Mouse (Mus musculus) heart, embryonic 13.5 days (tissue): ENCODE measurements around the gene Rsbn1l. TPM values are rescaled to one million over a fixed set of nuclear protein-coding genes. Genes with fewer than 3 reads are reported as not detected.
A peak's percentile ranks its signal among the peaks of the same experiment; 100 is the strongest.
"Not testable (repeated sequence)": the region's sequence is repeated elsewhere in the genome, so short reads cannot be mapped to it uniquely, and the experiment has no call there.

ENCODE experiments used
- ATAC-seq: fragments of 200-750 bp; cut with Nextera tagmentation; 2 replicates; pipeline ENCODE4 v1.8.0; 2017; ENCODE audit warnings: moderate TSS enrichment; ENCODE audit not compliant: insufficient number of reproducible peaks, low FRiP score, low TSS enrichment; ENCODE audit errors: extremely low read depth
- H3K27ac ChIP-seq: fragments of 300-500 bp; sonication (generic); replicated peaks from 2 replicates; pipeline ENCODE4 v1.5.1; 2015; ENCODE audit warnings: moderate library complexity, mild to moderate bottlenecking, inconsistent platforms
- H3K27me3 ChIP-seq: fragments of 300-500 bp; sonication (generic); replicated peaks from 2 replicates; pipeline ENCODE4 v1.6.1; 2015; ENCODE audit warnings: mild to moderate bottlenecking, inconsistent platforms
- H3K36me3 ChIP-seq: fragments of 300-500 bp; sonication (generic); 2 replicates; pipeline ENCODE4 v1.6.1; 2015; ENCODE audit warnings: mild to moderate bottlenecking, inconsistent platforms
- H3K4me1 ChIP-seq: fragments of 300-500 bp; sonication (generic); 2 replicates; pipeline ENCODE4 v1.6.1; 2015; ENCODE audit warnings: inconsistent platforms
- H3K4me2 ChIP-seq: fragments of 300-500 bp; sonication (generic); 2 replicates; pipeline ENCODE4 v1.6.1; 2015; ENCODE audit warnings: inconsistent platforms, mild to moderate bottlenecking, moderate library complexity
- H3K4me3 ChIP-seq: fragments of 300-500 bp; sonication (generic); 2 replicates; pipeline ENCODE4 v1.5.1; 2015; ENCODE audit warnings: moderate library complexity, mild to moderate bottlenecking, inconsistent platforms
- H3K9ac ChIP-seq: fragments of 300-500 bp; sonication (generic); 2 replicates; pipeline ENCODE4 v1.6.1; 2015; ENCODE audit warnings: inconsistent platforms, mild to moderate bottlenecking, moderate library complexity
- H3K9me3 ChIP-seq: fragments of 300-500 bp; sonication (generic); 2 replicates; pipeline ENCODE4 v1.6.1; 2016; ENCODE audit warnings: inconsistent platforms
- WGBS: fragments of 180-500 bp; shearing (Covaris S2); methylation state at CpG from one replicate; pipeline ENCODE4 v1.1.7; 2015; ENCODE audit warnings: mixed read lengths; 5-methylcytosine and 5-hydroxymethylcytosine counted together
- polyA plus RNA-seq: library from polyadenylated mRNA; unstranded; fragments of >200 nt; fragmentation: Nextera tagmentation; extraction: Ambion mirVana; gene quantifications from 2 replicates; pipeline ENCODE4 v1.2.1, GENCODE M21; 2015

The Rsbn1l gene
- polyA plus RNA-seq, 1 experiment from 2014 or later, result 4.3 TPM

- WGBS, result 86% methylated on average over 6 of the region's 6 CpGs
- Histone ChIP-seq H3K4me3 (no peak overlapping the region), H3K36me3 (no peaks in the 10 kb centered on the region), H3K27ac (no peak overlapping the region), H3K9me3 (no peaks in the 10 kb centered on the region), H3K9ac (no peak overlapping the region), H3K4me2 (no peak overlapping the region), H3K27me3 (no peaks in the 10 kb centered on the region), H3K4me1 (peaks cover 52% of the 10 kb centered on the region)
- no peak for ATAC-seq
Measured at GRCm38 (mm10) chr5:20946906-20947305, 9.3 kb downstream of the Rsbn1l start.

GRCm38 (mm10) chr5:20944961-20945748 is 11.0 kb downstream of the Rsbn1l start:
- H3K9ac ChIP-seq, result peak overlapping the region; percentile 56
- no peak for ATAC-seq

GRCm38 (mm10) chr5:20943791-20944190 is 12.4 kb downstream of the Rsbn1l start:
- not testable (repeated sequence) for H3K9me3 ChIP-seq, ATAC-seq, H3K4me2 ChIP-seq, H3K27me3 ChIP-seq, H3K27ac ChIP-seq, H3K9ac ChIP-seq, H3K4me3 ChIP-seq, H3K36me3 ChIP-seq
- H3K4me1 ChIP-seq, result peaks cover 71% of the 10 kb centered on the region
- 82% methylated on average over 3 of the region's 4 CpGs for WGBS

More at GRCm38 (mm10) chr5:20944961-20945748, 11.0 kb downstream of the Rsbn1l start:
- Histone ChIP-seq H3K36me3 (no peaks in the 10 kb centered on the region), H3K27me3 (no peaks in the 10 kb centered on the region), H3K9me3 (no peaks in the 10 kb centered on the region), H3K27ac (peak overlapping the region; percentile 74), H3K4me2 (peak overlapping the region; percentile 42), H3K4me1 (peaks cover 68% of the 10 kb centered on the region), H3K4me3 (peak overlapping the region; percentile 8)
- WGBS, result 52% methylated on average over 13 of the region's 13 CpGs

- Histone ChIP-seq H3K4me1 (peaks cover 72% of the 10 kb centered on the region), H3K4me2 (no peak overlapping the region), H3K36me3 (no peaks in the 10 kb centered on the region), H3K27me3 (no peaks in the 10 kb centered on the region), H3K9ac (no peak overlapping the region), H3K9me3 (no peaks in the 10 kb centered on the region), H3K27ac (no peak overlapping the region), H3K4me3 (no peak overlapping the region)
- ATAC-seq, result no peak
- WGBS, result 80% methylated on average over 3 of the region's 3 CpGs
Measured at GRCm38 (mm10) chr5:20942523-20942922, 13.7 kb downstream of the Rsbn1l start.

- H3K27ac ChIP-seq, result peak overlapping the region; percentile 91
- no peak for ATAC-seq
- 14% methylated on average over 5 of the region's 5 CpGs for WGBS
- no peaks in the 10 kb centered on the region for H3K9me3 ChIP-seq
- no peak overlapping the region for H3K4me2 ChIP-seq
- no peak overlapping the region for H3K9ac ChIP-seq
- no peaks in the 10 kb centered on the region for H3K36me3 ChIP-seq
- no peak overlapping the region for H3K4me3 ChIP-seq
- peaks cover 66% of the 10 kb centered on the region for H3K4me1 ChIP-seq
- H3K27me3 ChIP-seq, result no peaks in the 10 kb centered on the region
Measured at GRCm38 (mm10) chr5:20941205-20941604, 15.0 kb downstream of the Rsbn1l start.

- no peaks in the 10 kb centered on the region for H3K9me3 ChIP-seq
- H3K4me1 ChIP-seq, result peaks cover 68% of the 10 kb centered on the region
- no peaks in the 10 kb centered on the region for H3K36me3 ChIP-seq
- H3K9ac ChIP-seq, result 0 out of 2 replicates have a peak overlapping the region, but pooled peaks have one; percentile 21
- peak overlapping the region; percentile 91 for H3K27ac ChIP-seq
- peak overlapping the region; percentile 36; the same call in 1 of the 2 replicates for H3K4me2 ChIP-seq
- no peak for ATAC-seq
- no peak overlapping the region for H3K4me3 ChIP-seq
- 52% methylated on average over 4 of the region's 4 CpGs for WGBS
- no peaks in the 10 kb centered on the region for H3K27me3 ChIP-seq
Measured at GRCm38 (mm10) chr5:20940696-20941095, 15.5 kb downstream of the Rsbn1l start.

- peaks cover 67% of the 10 kb centered on the region for H3K4me1 ChIP-seq
- 57% methylated on average over 6 of the region's 6 CpGs for WGBS
- H3K4me2 ChIP-seq, result peak overlapping the region; percentile 36
Measured at GRCm38 (mm10) chr5:20940040-20940571, 16.1 kb downstream of the Rsbn1l start.

GRCm38 (mm10) chr5:20938523-20938922 is 17.7 kb downstream of the Rsbn1l start:
- no peak for ATAC-seq
- Histone ChIP-seq H3K4me3 (no peak overlapping the region), H3K9ac (peak overlapping the region; percentile 53), H3K27ac (peak overlapping the region; percentile 91), H3K4me2 (peak overlapping the region; percentile 22; the same call in 1 of the 2 replicates), H3K4me1 (peaks cover 72% of the 10 kb centered on the region), H3K9me3 (no peaks in the 10 kb centered on the region), H3K36me3 (no peaks in the 10 kb centered on the region), H3K27me3 (no peaks in the 10 kb centered on the region)
- WGBS, result 42% methylated on average over 5 of the region's 5 CpGs

More at GRCm38 (mm10) chr5:20940040-20940571, 16.1 kb downstream of the Rsbn1l start:
- Histone ChIP-seq H3K9ac (no peak overlapping the region), H3K36me3 (no peaks in the 10 kb centered on the region), H3K27me3 (no peaks in the 10 kb centered on the region), H3K4me3 (no peak overlapping the region), H3K27ac (peak overlapping the region; percentile 91), H3K9me3 (no peaks in the 10 kb centered on the region)
- ATAC-seq, result no peak

GRCm38 (mm10) chr5:20935934-20936333 is 20.3 kb downstream of the Rsbn1l start:
- Histone ChIP-seq H3K9me3 (no peaks in the 10 kb centered on the region), H3K27ac (no peak overlapping the region), H3K4me3 (no peak overlapping the region), H3K4me2 (no peak overlapping the region), H3K27me3 (no peaks in the 10 kb centered on the region), H3K36me3 (no peaks in the 10 kb centered on the region), H3K4me1 (peaks cover 60% of the 10 kb centered on the region), H3K9ac (no peak overlapping the region)
- no peak for ATAC-seq
- 66% methylated on average over 5 of the region's 5 CpGs for WGBS

GRCm38 (mm10) chr5:20932585-20932984 is 23.6 kb downstream of the Rsbn1l start:
- H3K27ac ChIP-seq, result no peak overlapping the region
- WGBS, result 84% methylated on average over 3 of the region's 3 CpGs
- H3K36me3 ChIP-seq, result no peaks in the 10 kb centered on the region
- H3K9me3 ChIP-seq, result no peaks in the 10 kb centered on the region
- no peaks in the 10 kb centered on the region for H3K27me3 ChIP-seq
- peaks cover 55% of the 10 kb centered on the region for H3K4me1 ChIP-seq
- H3K9ac ChIP-seq, result no peak overlapping the region
- ATAC-seq, result no peak
- no peak overlapping the region for H3K4me2 ChIP-seq
- H3K4me3 ChIP-seq, result no peak overlapping the region

GRCm38 (mm10) chr5:20931300-20931699 is 24.9 kb downstream of the Rsbn1l start:
- Histone ChIP-seq H3K27ac (peak overlapping the region; percentile 75), H3K4me2 (no peak overlapping the region), H3K4me1 (peaks cover 51% of the 10 kb centered on the region), H3K27me3 (no peaks in the 10 kb centered on the region), H3K4me3 (no peak overlapping the region), H3K36me3 (no peaks in the 10 kb centered on the region), H3K9ac (no peak overlapping the region), H3K9me3 (no peaks in the 10 kb centered on the region)
- 58% methylated on average over 3 of the region's 3 CpGs for WGBS
- ATAC-seq, result no peak
